Mouse (Mus musculus) ES-E14 (cell line): ENCODE results near the gene Wfdc13.

Source experiments
- CHD2 ChIP-seq: IDR thresholded peaks from 2 replicates; pipeline ENCODE4 v1.6.1; 2014; ENCODE audit warnings: mild to moderate bottlenecking, low read depth, low read length, inconsistent platforms
- HCFC1 ChIP-seq: IDR thresholded peaks from 2 replicates; pipeline ENCODE4 v1.6.1; 2012; ENCODE audit warnings: low read length, inconsistent platforms, borderline replicate concordance; ENCODE audit not compliant: insufficient read depth
- MAFK ChIP-seq: IDR thresholded peaks from 2 replicates; pipeline ENCODE4 v1.6.1; 2014; ENCODE audit warnings: mild to moderate bottlenecking, low read depth, low read length, inconsistent platforms; ENCODE audit not compliant: insufficient read depth
- ZC3H11A ChIP-seq: IDR thresholded peaks from 2 replicates; pipeline ENCODE4 v1.6.1; 2012; ENCODE audit warnings: low read depth, mild to moderate bottlenecking, inconsistent platforms, low read length, borderline replicate concordance
- ZNF384 ChIP-seq: IDR thresholded peaks from 2 replicates; pipeline ENCODE4 v1.6.1; 2012; ENCODE audit warnings: low read depth, low read length, inconsistent platforms

- no peak for TF ChIP-seq CHD2
- TF ChIP-seq ZNF384: no peak
- no peak for TF ChIP-seq ZC3H11A
- TF ChIP-seq MAFK: no peak
- TF ChIP-seq HCFC1: no peak
Measured at GRCm38 (mm10) chr2:164715005-164715404, 30.1 kb downstream of the Wfdc13 start, which contains the start of gene Spint5.
